Mouse (Mus musculus) lung, postnatal 0 days (tissue): ENCODE results near the gene Arhgef28. TPM values are rescaled to one million over a fixed set of nuclear protein-coding genes. Genes with fewer than 3 reads are reported as not detected.

ENCODE experiments used
- ATAC-seq: fragments of 200-750 bp; cut with Nextera tagmentation; 2 replicates; pipeline ENCODE4 v1.8.0; 2017; ENCODE audit warnings: moderate library complexity
- DNase-seq: peaks from one replicate; pipeline ENCODE4 v3.0.0-alpha.2; 2016; ENCODE audit warnings: low spot score
- H3K27ac ChIP-seq: fragments of 300-500 bp; sonication (generic); 2 replicates; pipeline ENCODE4 v1.5.1; 2014; ENCODE audit warnings: antibody characterized with exemption, mild to moderate bottlenecking, low read length, mixed read lengths
- H3K27me3 ChIP-seq: fragments of 300-500 bp; sonication (generic); replicated peaks from 2 replicates; pipeline ENCODE4 v1.6.1; 2014; ENCODE audit warnings: low read length, mixed read lengths; ENCODE audit not compliant: insufficient read depth
- H3K36me3 ChIP-seq: fragments of 300-500 bp; sonication (generic); 2 replicates; pipeline ENCODE4 v1.6.1; 2014; ENCODE audit warnings: low read length, mixed read lengths; ENCODE audit not compliant: insufficient read depth
- H3K4me1 ChIP-seq: fragments of 300-500 bp; sonication (generic); 2 replicates; pipeline ENCODE4 v1.6.1; 2014; ENCODE audit warnings: antibody characterized with exemption, low read depth, low read length, mixed read lengths; ENCODE audit not compliant: insufficient read depth
- H3K4me2 ChIP-seq: fragments of 300-500 bp; sonication (generic); replicated peaks from 2 replicates; pipeline ENCODE4 v1.6.1; 2014; ENCODE audit warnings: low read depth, mild to moderate bottlenecking, low read length, moderate library complexity, mixed read lengths
- H3K4me3 ChIP-seq: fragments of 300-500 bp; sonication (generic); 2 replicates; pipeline ENCODE4 v1.5.1; 2014; ENCODE audit warnings: low read depth, low read length
- H3K9ac ChIP-seq: fragments of 300-500 bp; sonication (generic); replicated peaks from 2 replicates; pipeline ENCODE4 v1.6.1; 2014; ENCODE audit warnings: low read depth, mild to moderate bottlenecking
- H3K9me3 ChIP-seq: fragments of 300-500 bp; sonication (generic); 2 replicates; pipeline ENCODE4 v1.6.1; 2016; ENCODE audit warnings: low read length, mixed read lengths
- CTCF ChIP-seq: IDR thresholded peaks from 2 replicates; pipeline ENCODE4 v1.5.1; 2016; ENCODE audit warnings: antibody characterized with exemption, mild to moderate bottlenecking
- EP300 ChIP-seq: IDR thresholded peaks from 2 replicates; pipeline ENCODE4 v1.6.1; 2016; ENCODE audit warnings: antibody characterized with exemption, mild to moderate bottlenecking, control low read depth
- WGBS: fragments of 180-500 bp; shearing (Covaris S2); extraction: QIAGEN DNeasy Blood & Tissue Kit; methylation state at CpG from one replicate; pipeline ENCODE4 v1.1.7; 2014; 5-methylcytosine and 5-hydroxymethylcytosine counted together
- polyA plus RNA-seq: library from polyadenylated mRNA; unstranded; fragments of >200 nt; fragmentation: Nextera tagmentation; extraction: Ambion mirVana; gene quantifications from 2 replicates; pipeline ENCODE4 v1.2.1, GENCODE M21; 2015

Arhgef28 gene
- polyA plus RNA-seq, 1 experiment from 2014 or later: 53.0 TPM

GRCm38 (mm10) chr13:97955759-97956158 is 250.5 kb downstream of the Arhgef28 start:
- ATAC-seq: no peak

GRCm38 (mm10) chr13:97954956-97955496 is 251.2 kb downstream of the Arhgef28 start:
- H3K9me3 ChIP-seq: no peaks in the 10 kb centered on the region
- no peaks in the 10 kb centered on the region for H3K36me3 ChIP-seq
- no peak overlapping the region for H3K4me3 ChIP-seq
- no peak overlapping the region for H3K4me2 ChIP-seq
- DNase-seq (no peak), ATAC-seq (no peak)
- no peak overlapping the region for H3K9ac ChIP-seq
- H3K27me3 ChIP-seq: no peaks in the 10 kb centered on the region
- H3K27ac ChIP-seq: no peak overlapping the region
- H3K4me1 ChIP-seq: no peaks in the 10 kb centered on the region
- no peak for TF ChIP-seq CTCF
- TF ChIP-seq EP300: no peak
- WGBS: 21% methylated on average over 7 of the region's 7 CpGs

More at GRCm38 (mm10) chr13:97955759-97956158, 250.5 kb downstream of the Arhgef28 start:
- Histone ChIP-seq H3K27ac (no peak overlapping the region), H3K36me3 (no peaks in the 10 kb centered on the region), H3K27me3 (no peaks in the 10 kb centered on the region), H3K4me2 (no peak overlapping the region), H3K9ac (no peak overlapping the region), H3K4me3 (no peak overlapping the region), H3K9me3 (no peaks in the 10 kb centered on the region), H3K4me1 (no peaks in the 10 kb centered on the region)
- no peak for TF ChIP-seq EP300
- TF ChIP-seq CTCF: no peak
- no peak for DNase-seq
- 54% methylated on average over 9 of the region's 9 CpGs for WGBS

- no peak overlapping the region for H3K4me2 ChIP-seq
- no peak for TF ChIP-seq CTCF
- TF ChIP-seq EP300: no peak
- no peaks in the 10 kb centered on the region for H3K27me3 ChIP-seq
- no peak for ATAC-seq
- no peak overlapping the region for H3K4me3 ChIP-seq
- H3K9ac ChIP-seq: no peak overlapping the region
- no peaks in the 10 kb centered on the region for H3K4me1 ChIP-seq
- no peak for DNase-seq
- H3K9me3 ChIP-seq: no peaks in the 10 kb centered on the region
- no peak overlapping the region for H3K27ac ChIP-seq
- no peaks in the 10 kb centered on the region for H3K36me3 ChIP-seq
- WGBS: 69% methylated on average over 6 of the region's 6 CpGs
Measured at GRCm38 (mm10) chr13:97954051-97954450, 252.2 kb downstream of the Arhgef28 start.

GRCm38 (mm10) chr13:97953526-97953925 is 252.7 kb downstream of the Arhgef28 start:
- no peaks in the 10 kb centered on the region for H3K4me1 ChIP-seq
- no peak overlapping the region for H3K4me3 ChIP-seq
- 93% methylated on average over 19 of the region's 19 CpGs for WGBS
- no peak overlapping the region for H3K27ac ChIP-seq
- no peak for TF ChIP-seq CTCF
- H3K36me3 ChIP-seq: no peaks in the 10 kb centered on the region
- no peak for DNase-seq
- H3K9me3 ChIP-seq: no peaks in the 10 kb centered on the region
- no peaks in the 10 kb centered on the region for H3K27me3 ChIP-seq
- ATAC-seq: no peak
- H3K9ac ChIP-seq: no peak overlapping the region
- H3K4me2 ChIP-seq: no peak overlapping the region

GRCm38 (mm10) chr13:97948856-97949255 is 257.4 kb downstream of the Arhgef28 start:
- TF ChIP-seq EP300 (no peak), CTCF (no peak)
- no peaks in the 10 kb centered on the region for H3K27me3 ChIP-seq
- H3K9me3 ChIP-seq: no peaks in the 10 kb centered on the region
- no peaks in the 10 kb centered on the region; the same call in 1 of the 2 replicates for H3K36me3 ChIP-seq
- no peak overlapping the region for H3K4me2 ChIP-seq
- WGBS: 78% methylated on average over 6 of the region's 6 CpGs
- no peaks in the 10 kb centered on the region for H3K4me1 ChIP-seq
- H3K4me3 ChIP-seq: no peak overlapping the region
- DNase-seq (no peak), ATAC-seq (no peak)
- no peak overlapping the region for H3K9ac ChIP-seq
- no peak overlapping the region for H3K27ac ChIP-seq

GRCm38 (mm10) chr13:97947598-97947997 is 258.6 kb downstream of the Arhgef28 start:
- Histone ChIP-seq H3K4me2 (no peak overlapping the region), H3K36me3 (no peaks in the 10 kb centered on the region; the same call in 1 of the 2 replicates), H3K4me1 (no peaks in the 10 kb centered on the region), H3K27ac (no peak overlapping the region), H3K4me3 (no peak overlapping the region), H3K9me3 (no peaks in the 10 kb centered on the region), H3K9ac (no peak overlapping the region), H3K27me3 (no peaks in the 10 kb centered on the region)
- no peak for DNase-seq
- TF ChIP-seq EP300: no peak
- TF ChIP-seq CTCF: peak; percentile 20; the same call in 1 of the 2 replicates
- WGBS: 75% methylated on average over 3 of the region's 3 CpGs
- no peak for ATAC-seq

GRCm38 (mm10) chr13:97946422-97946821 is 259.8 kb downstream of the Arhgef28 start:
- ATAC-seq: peak; percentile 72
- peak; percentile 29 for DNase-seq
- no peaks in the 10 kb centered on the region; the same call in 1 of the 2 replicates for H3K36me3 ChIP-seq
- H3K27ac ChIP-seq: no peak overlapping the region
- H3K27me3 ChIP-seq: no peaks in the 10 kb centered on the region
- no peak for TF ChIP-seq EP300
- TF ChIP-seq CTCF: no peak
- 53% methylated on average over 7 of the region's 7 CpGs for WGBS
- H3K9me3 ChIP-seq: no peaks in the 10 kb centered on the region
- H3K4me2 ChIP-seq: no peak overlapping the region
- no peaks in the 10 kb centered on the region for H3K4me1 ChIP-seq
- H3K4me3 ChIP-seq: no peak overlapping the region
- H3K9ac ChIP-seq: no peak overlapping the region
